Mouse (Mus musculus): ENCODE results near the gene Rgs17. TPM values are rescaled to one million over a fixed set of nuclear protein-coding genes. Genes with fewer than 3 reads are reported as not detected.

Gene Rgs17
- polyA plus RNA-seq, 1 experiment, result 0.07 TPM

DNA sequence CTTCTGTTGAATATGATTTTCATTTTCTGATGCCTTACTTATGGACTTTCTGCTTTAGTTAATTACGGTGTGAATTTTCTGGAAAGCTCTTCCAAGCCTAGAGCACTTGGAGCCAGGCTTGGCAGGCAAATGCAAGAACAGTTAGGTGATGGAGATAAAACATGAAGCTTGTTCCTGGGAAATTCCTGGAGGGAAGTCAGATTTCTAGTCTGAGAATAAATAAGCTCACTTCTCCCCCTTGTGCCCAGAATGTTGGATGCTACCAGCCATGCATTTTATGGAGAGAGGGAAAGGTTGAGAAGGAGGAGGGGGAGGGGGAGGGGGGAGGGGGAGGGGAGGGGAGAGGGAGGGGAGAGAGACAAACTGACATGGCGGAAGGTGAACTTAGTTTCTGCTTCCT is 17.8 kb downstream of the Rgs17 start:
- no peak for DNase-seq (ENCODE audit: low read depth in 1 of 2, low spot score in 2 of 2)
- H3K4me1 ChIP-seq (ENCODE audit: control insufficient read depth, insufficient read depth, insufficient read length), result no peaks in the 10 kb centered on the region
- H3K27ac ChIP-seq (ENCODE audit: insufficient read depth, low read length), result no peak overlapping the region
- H3K36me3 ChIP-seq (ENCODE audit: control insufficient read depth, insufficient read depth, low read length), result no peaks in the 10 kb centered on the region
- H3K27me3 ChIP-seq (ENCODE audit: control insufficient read depth, insufficient read depth, low read length), result no peaks in the 10 kb centered on the region
- WGBS, result 82% methylated on average over 2 of the region's 2 CpGs
- TF ChIP-seq CTCF (IDR thresholded peaks at IDR 0.05; ENCODE audit: extremely low read depth, insufficient read depth, insufficient read length, insufficient replicate concordance) (no peak), POLR2A (IDR thresholded peaks at IDR 0.05; ENCODE audit: low read depth, low read length) (no peak)
- no peak overlapping the region for H3K4me3 ChIP-seq (ENCODE audit: extremely low read depth, insufficient read depth, insufficient read length)

- 92% methylated on average over 4 of the region's 4 CpGs for WGBS
- Histone ChIP-seq H3K4me3 (ENCODE audit: extremely low read depth, insufficient read depth, insufficient read length) (no peak overlapping the region), H3K27ac (ENCODE audit: insufficient read depth, low read length) (no peak overlapping the region), H3K4me1 (ENCODE audit: control insufficient read depth, insufficient read depth, insufficient read length) (no peaks in the 10 kb centered on the region), H3K27me3 (ENCODE audit: control insufficient read depth, insufficient read depth, low read length) (no peaks in the 10 kb centered on the region), H3K36me3 (ENCODE audit: control insufficient read depth, insufficient read depth, low read length) (no peaks in the 10 kb centered on the region)
- TF ChIP-seq CTCF (IDR thresholded peaks at IDR 0.05; ENCODE audit: extremely low read depth, insufficient read depth, insufficient read length, insufficient replicate concordance), result no peak
- no peak for TF ChIP-seq POLR2A (IDR thresholded peaks at IDR 0.05; ENCODE audit: low read depth, low read length)
- DNase-seq (ENCODE audit: low read depth in 1 of 2, low spot score in 2 of 2), result no peak
Observed at GRCm38 (mm10) chr10:5901777-5902176, 20.4 kb downstream of the Rgs17 start.

- no peak overlapping the region for H3K27ac ChIP-seq (ENCODE audit: insufficient read depth, low read length)
- 84% methylated on average over 6 of the region's 6 CpGs for WGBS
- H3K4me3 ChIP-seq (ENCODE audit: extremely low read depth, insufficient read depth, insufficient read length), result no peak overlapping the region; the same call in 1 of the 2 replicates
- H3K27me3 ChIP-seq (ENCODE audit: control insufficient read depth, insufficient read depth, low read length), result no peaks in the 10 kb centered on the region
- TF ChIP-seq POLR2A (IDR thresholded peaks at IDR 0.05; ENCODE audit: low read depth, low read length) (no peak), CTCF (IDR thresholded peaks at IDR 0.05; ENCODE audit: extremely low read depth, insufficient read depth, insufficient read length, insufficient replicate concordance) (no peak)
- no peak for DNase-seq (ENCODE audit: low read depth in 1 of 2, low spot score in 2 of 2)
- no peaks in the 10 kb centered on the region for H3K36me3 ChIP-seq (ENCODE audit: control insufficient read depth, insufficient read depth, low read length)
- no peaks in the 10 kb centered on the region for H3K4me1 ChIP-seq (ENCODE audit: control insufficient read depth, insufficient read depth, insufficient read length)
Observed at GRCm38 (mm10) chr10:5900731-5901130, 21.5 kb downstream of the Rgs17 start.

GRCm38 (mm10) chr10:5877106-5877505 is 45.1 kb downstream of the Rgs17 start:
- no peak for DNase-seq (ENCODE audit: low read depth in 1 of 2, low spot score in 2 of 2)
- H3K4me3 ChIP-seq (ENCODE audit: extremely low read depth, insufficient read depth, insufficient read length), result no peak overlapping the region
- WGBS, result 76% methylated on average over 3 of the region's 3 CpGs
- no peak overlapping the region for H3K27ac ChIP-seq (ENCODE audit: insufficient read depth, low read length)
- no peaks in the 10 kb centered on the region for H3K36me3 ChIP-seq (ENCODE audit: control insufficient read depth, insufficient read depth, low read length)
- no peaks in the 10 kb centered on the region for H3K27me3 ChIP-seq (ENCODE audit: control insufficient read depth, insufficient read depth, low read length)
- H3K4me1 ChIP-seq (ENCODE audit: control insufficient read depth, insufficient read depth, insufficient read length), result no peaks in the 10 kb centered on the region
- TF ChIP-seq CTCF (IDR thresholded peaks at IDR 0.05; ENCODE audit: extremely low read depth, insufficient read depth, insufficient read length, insufficient replicate concordance) (no peak), POLR2A (IDR thresholded peaks at IDR 0.05; ENCODE audit: low read depth, low read length) (no peak)

- 75% methylated on average over 4 of the region's 4 CpGs for WGBS
Observed at GRCm38 (mm10) chr10:5871081-5871480, 51.1 kb downstream of the Rgs17 start.

GRCm38 (mm10) chr10:5867981-5868552 is 54.1 kb downstream of the Rgs17 start:
- Histone ChIP-seq H3K27ac (ENCODE audit: insufficient read depth, low read length) (no peak overlapping the region), H3K36me3 (ENCODE audit: control insufficient read depth, insufficient read depth, low read length) (no peaks in the 10 kb centered on the region)
- WGBS, result 85% methylated on average over 11 of the region's 11 CpGs

More at GRCm38 (mm10) chr10:5871081-5871480, 51.1 kb downstream of the Rgs17 start:
- no peaks in the 10 kb centered on the region for H3K27me3 ChIP-seq (ENCODE audit: control insufficient read depth, insufficient read depth, low read length)
- TF ChIP-seq CTCF (IDR thresholded peaks at IDR 0.05; ENCODE audit: extremely low read depth, insufficient read depth, insufficient read length, insufficient replicate concordance) (no peak), POLR2A (IDR thresholded peaks at IDR 0.05; ENCODE audit: low read depth, low read length) (no peak)
- no peak for DNase-seq (ENCODE audit: low read depth in 1 of 2, low spot score in 2 of 2)
- H3K4me3 ChIP-seq (ENCODE audit: extremely low read depth, insufficient read depth, insufficient read length), result no peak overlapping the region
- no peaks in the 10 kb centered on the region for H3K4me1 ChIP-seq (ENCODE audit: control insufficient read depth, insufficient read depth, insufficient read length)
- no peak overlapping the region for H3K27ac ChIP-seq (ENCODE audit: insufficient read depth, low read length)
- H3K36me3 ChIP-seq (ENCODE audit: control insufficient read depth, insufficient read depth, low read length), result no peaks in the 10 kb centered on the region

DNA sequence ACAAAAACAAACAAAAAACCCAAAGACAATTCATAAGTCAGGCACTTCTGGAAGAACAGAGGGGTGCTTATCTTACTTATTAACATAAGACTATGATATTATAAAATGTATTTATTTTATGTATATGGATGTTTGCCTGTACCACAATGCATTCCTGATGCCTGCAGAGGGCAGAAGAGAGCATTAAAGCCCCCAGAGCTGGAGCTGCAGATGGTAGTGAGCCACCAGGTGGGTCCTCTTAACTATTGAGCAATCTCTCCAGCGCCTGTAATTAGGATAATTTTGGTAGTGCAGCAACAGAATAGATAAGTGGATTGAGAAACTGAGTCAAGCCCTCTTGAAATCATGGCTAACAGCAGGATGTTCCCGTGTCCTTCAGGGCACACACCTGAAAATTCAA is 56.2 kb downstream of the Rgs17 start:
- Histone ChIP-seq H3K4me3 (ENCODE audit: extremely low read depth, insufficient read depth, insufficient read length) (no peak overlapping the region), H3K27me3 (ENCODE audit: control insufficient read depth, insufficient read depth, low read length) (no peaks in the 10 kb centered on the region), H3K4me1 (ENCODE audit: control insufficient read depth, insufficient read depth, insufficient read length) (no peaks in the 10 kb centered on the region), H3K36me3 (ENCODE audit: control insufficient read depth, insufficient read depth, low read length) (no peaks in the 10 kb centered on the region), H3K27ac (ENCODE audit: insufficient read depth, low read length) (no peak overlapping the region)
- WGBS, result 63% methylated on average over 2 of the region's 2 CpGs
- DNase-seq (ENCODE audit: low read depth in 1 of 2, low spot score in 2 of 2), result no peak
- TF ChIP-seq CTCF (IDR thresholded peaks at IDR 0.05; ENCODE audit: extremely low read depth, insufficient read depth, insufficient read length, insufficient replicate concordance) (no peak), POLR2A (IDR thresholded peaks at IDR 0.05; ENCODE audit: low read depth, low read length) (no peak)

More at GRCm38 (mm10) chr10:5867981-5868552, 54.1 kb downstream of the Rgs17 start:
- no peak for DNase-seq (ENCODE audit: low read depth in 1 of 2, low spot score in 2 of 2)
- Histone ChIP-seq H3K4me1 (ENCODE audit: control insufficient read depth, insufficient read depth, insufficient read length) (no peaks in the 10 kb centered on the region), H3K4me3 (ENCODE audit: extremely low read depth, insufficient read depth, insufficient read length) (no peak overlapping the region), H3K27me3 (ENCODE audit: control insufficient read depth, insufficient read depth, low read length) (no peaks in the 10 kb centered on the region)
- TF ChIP-seq POLR2A (IDR thresholded peaks at IDR 0.05; ENCODE audit: low read depth, low read length) (no peak), CTCF (IDR thresholded peaks at IDR 0.05; ENCODE audit: extremely low read depth, insufficient read depth, insufficient read length, insufficient replicate concordance) (no peak)

Data from spleen, adult 2 months (tissue).